Mouse (Mus musculus) thymus, postnatal 4 days (tissue): ENCODE results near the gene Dynll2.
"Not testable (repeated sequence)": the region's sequence is repeated elsewhere in the genome, so short reads cannot be mapped to it uniquely, and the experiment has no call there.

Source experiments
- DNase-seq: peaks from one replicate; pipeline ENCODE4 v3.0.0; 2021

The Dynll2 gene

GRCm38 (mm10) chr11:87986141-87986741, 1.1 kb downstream of the Dynll2 start:
- peak; percentile 69 for DNase-seq

DNA sequence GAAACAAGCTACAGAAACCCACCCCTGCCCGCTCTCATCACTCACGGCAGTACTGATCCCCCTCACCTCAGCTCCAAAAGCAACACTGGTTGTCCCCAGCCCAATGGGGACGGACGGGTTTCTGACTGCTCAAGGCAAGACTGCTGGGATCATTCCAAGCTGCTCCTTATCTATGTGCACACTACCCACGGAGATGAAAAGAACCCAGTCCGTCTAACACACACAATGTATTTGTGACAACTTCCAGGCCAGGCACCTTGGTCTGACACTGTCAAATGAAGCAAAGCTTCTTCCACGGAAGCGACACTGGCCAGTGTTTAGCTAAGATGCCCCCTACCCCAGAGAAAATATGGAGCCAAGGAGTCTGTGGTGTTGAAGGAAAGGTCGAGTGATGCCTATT, 1.7 kb downstream of the Dynll2 start:
- no peak for DNase-seq

DNA sequence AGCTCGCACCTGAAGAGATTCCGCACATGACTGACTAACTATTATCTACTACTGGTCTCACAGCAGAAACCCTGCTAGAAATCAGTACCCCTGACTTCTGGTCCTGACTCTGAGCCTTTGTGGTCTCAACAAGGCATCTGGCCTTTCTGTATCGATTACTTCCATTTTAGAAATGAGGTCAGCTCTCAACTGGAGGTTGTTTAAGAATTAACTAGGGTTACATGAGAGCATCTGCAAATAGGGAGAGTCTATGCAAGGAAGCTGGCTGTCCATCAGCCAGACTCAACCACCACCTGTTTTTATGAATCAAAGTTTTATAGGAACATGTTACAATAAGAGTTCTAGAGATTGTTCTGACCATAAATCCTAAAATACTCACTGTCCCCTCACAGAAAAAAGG, 2.8 kb downstream of the Dynll2 start:
- no peak for DNase-seq

DNA sequence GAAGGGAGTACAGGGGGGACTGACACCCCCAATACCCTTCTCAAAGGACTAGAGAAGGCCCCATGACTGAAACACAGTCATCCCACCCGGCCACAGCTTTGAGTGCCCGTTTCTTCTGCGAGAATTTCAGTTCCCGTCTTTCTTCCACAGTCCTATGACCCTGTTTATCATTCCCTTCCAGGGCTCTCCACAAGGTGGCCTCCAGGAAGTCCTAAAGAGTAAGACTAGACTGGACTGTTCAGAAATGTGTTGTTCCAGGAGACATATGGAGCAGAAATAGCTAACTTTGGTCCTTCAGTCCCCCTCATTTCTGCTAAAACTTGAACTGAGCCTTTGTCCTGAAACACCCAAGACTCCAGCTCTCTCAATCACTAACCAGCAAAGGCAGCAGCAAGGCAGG, 8.4 kb downstream of the Dynll2 start:
- DNase-seq: no peak

GRCm38 (mm10) chr11:87977021-87977420, 10.3 kb downstream of the Dynll2 start:
- DNase-seq: not testable (repeated sequence)

GRCm38 (mm10) chr11:87974477-87975181, 12.7 kb downstream of the Dynll2 start:
- peak; percentile 74 for DNase-seq

DNA sequence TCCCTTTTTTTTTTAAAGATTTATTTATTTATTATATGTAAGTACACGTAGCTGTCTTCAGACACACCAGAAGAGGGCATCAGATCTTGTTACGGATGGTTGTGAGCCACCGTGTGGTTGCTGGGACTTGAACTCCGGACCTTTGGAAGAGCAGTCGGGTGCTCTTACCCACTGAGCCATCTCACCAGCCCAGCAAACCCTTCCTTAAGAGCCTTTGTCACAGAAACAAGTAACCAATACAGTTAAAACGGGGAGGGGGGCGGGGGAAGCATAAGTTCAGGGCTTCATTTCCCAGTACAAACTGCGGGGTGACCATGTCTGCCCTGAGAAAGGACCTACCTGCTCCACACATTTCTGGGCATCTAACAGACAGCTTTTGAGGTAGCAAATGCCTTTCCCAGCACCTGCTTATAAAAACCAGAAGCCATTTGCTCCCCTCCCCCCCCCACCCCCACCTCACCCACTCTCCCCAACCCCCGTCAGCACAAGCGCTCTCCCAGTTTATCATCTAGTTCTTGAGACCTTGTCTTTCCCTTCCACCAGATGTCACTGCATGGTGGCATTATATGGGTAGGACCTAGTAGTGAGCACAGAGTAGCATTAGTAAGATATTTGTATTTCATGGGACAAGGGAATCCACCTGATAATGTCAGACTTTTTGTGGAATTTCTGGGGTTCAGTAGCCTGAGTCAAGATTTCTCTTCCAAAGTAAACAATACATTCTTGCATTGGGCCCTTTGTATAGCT, 13.6 kb downstream of the Dynll2 start:
- no peak for DNase-seq

GRCm38 (mm10) chr11:87972829-87973228, 14.5 kb downstream of the Dynll2 start:
- DNase-seq: no peak

DNA sequence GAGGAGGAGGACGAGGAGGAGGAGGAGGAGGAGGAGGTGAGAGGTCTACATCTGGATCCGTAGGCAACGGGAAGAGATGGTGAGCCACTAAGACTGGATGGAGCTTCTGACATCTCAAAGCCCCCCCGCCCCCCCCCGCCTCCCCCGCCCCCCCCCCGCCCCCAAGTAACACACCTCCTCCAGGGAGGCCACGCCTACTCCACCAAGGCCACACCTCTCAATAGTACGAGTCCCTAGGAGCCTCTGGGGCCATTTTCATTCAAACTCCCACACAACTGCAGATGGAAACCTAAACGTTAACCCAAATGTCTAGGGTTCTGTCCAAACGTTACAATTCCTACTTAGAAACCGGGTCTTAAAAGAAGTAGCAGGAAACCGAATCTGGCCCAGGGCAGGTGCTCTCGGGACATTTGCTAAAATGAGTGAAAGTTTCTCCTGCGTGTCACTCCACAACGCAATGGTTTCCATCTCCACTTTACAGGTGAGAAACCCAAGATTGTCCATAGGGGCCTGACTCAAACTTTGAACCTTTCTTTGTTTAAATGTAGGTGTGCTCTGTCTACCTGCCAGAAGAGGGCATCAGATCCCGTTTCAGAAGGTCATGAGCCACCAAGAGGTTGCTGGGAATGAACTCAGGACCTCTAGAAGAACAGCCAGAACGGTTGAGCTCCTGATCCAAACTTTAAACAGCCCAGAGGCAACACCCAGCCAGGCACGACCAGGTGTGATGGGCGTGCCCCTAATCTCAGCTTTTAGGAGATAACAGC, 18.8 kb downstream of the Dynll2 start:
- DNase-seq: peak; percentile 56

GRCm38 (mm10) chr11:87967692-87968289, 19.5 kb downstream of the Dynll2 start:
- peak; percentile 92 for DNase-seq

- peak; percentile 53 for DNase-seq
Observed at GRCm38 (mm10) chr11:87966214-87966613, 21.1 kb downstream of the Dynll2 start.

DNA sequence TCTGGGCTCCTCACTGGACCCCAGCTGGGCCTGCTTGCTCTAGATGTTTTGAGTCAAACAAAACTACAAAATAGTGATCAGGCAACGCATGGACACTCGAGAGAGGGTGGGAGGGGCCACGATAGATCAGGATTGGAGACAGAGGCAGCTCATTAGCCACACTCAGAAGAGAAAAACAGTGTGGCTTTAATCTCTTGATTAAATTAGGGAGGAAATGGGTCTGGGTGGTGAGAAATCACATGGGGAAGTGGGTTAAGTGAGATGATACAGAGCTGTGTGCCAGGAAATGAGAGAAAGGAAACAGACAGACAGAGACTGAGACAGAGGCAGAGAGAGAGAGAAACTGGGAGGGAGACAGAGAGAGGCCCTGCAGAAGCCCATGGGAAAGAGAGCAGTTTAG, 22.0 kb downstream of the Dynll2 start:
- no peak for DNase-seq

DNA sequence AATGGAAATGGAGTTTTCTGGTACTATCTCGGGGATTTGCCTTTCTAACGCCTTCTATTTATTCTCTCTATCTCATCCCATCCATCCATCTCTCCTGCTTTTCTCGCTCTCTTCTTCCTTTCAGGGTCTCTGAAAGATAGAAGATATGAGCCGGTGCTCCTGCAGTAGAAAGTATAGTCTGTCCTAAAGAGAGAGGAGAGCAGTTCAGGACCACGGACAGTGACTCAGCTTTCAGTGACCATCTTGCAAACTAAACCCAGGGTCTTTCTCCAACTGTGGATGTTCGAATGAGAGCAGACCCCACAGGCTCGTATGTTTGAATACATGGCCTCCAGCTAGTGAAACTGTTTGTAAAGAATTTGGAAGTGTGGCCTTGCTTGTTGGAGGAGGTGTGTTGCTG, 30.3 kb downstream of the Dynll2 start:
- DNase-seq: peak; percentile 51

DNA sequence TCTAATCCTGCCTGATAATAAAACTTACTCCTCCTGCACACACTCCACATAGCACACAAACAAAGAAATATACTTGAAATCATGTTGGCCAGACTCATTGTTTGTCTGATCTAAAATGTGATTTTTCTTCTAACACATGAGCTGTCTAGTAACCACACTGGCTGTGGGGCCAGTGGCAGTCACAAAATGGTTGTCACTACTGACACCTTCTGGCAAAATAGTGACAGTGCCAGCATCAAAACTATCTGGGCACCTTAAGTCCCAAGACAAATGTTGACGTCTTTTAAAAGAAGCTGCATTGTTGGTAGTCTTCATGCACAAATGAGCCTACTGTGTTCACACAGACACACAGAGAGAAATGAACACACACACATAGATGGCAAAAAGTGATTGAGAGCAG, 32.2 kb downstream of the Dynll2 start:
- DNase-seq: no peak

DNA sequence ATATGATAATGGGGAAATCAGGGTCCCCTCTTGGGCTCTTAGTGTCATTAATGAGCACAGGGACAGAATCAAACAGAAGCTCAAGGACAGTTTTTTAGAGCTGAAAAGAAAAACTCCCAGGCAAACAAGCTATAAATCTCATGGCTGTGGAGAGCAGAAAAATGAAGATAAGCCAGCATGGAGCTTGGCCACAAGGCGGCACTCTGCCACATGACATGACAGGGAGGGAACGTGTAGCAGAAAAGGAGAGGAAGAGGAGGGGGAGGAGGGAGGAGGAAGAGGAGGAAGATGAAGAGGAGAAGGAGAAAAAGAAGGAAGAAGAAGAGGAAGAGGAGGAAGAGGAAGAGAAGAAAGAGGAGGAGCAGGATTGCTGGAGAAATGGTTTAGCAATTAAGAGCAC, 37.3 kb downstream of the Dynll2 start:
- DNase-seq: peak; percentile 54

DNA sequence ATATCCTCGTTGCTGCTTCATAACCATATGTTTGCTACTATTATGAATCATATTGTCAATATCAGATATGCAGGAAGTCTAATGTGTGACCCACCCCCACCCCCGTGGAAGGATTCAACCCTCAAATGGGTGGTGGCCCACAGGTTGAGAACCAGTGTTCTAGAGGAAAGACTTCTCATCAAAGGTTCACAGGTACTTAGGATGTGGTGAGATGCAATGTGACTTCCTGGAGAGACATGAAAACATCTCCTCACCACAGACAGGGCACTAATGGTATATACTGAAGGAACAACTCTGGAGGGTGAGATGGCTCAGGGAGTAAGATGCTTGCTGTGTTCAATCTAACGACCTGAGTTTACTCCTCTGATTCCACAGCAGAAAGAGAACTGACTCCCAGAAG, 51.9 kb downstream of the Dynll2 start:
- DNase-seq: no peak

DNA sequence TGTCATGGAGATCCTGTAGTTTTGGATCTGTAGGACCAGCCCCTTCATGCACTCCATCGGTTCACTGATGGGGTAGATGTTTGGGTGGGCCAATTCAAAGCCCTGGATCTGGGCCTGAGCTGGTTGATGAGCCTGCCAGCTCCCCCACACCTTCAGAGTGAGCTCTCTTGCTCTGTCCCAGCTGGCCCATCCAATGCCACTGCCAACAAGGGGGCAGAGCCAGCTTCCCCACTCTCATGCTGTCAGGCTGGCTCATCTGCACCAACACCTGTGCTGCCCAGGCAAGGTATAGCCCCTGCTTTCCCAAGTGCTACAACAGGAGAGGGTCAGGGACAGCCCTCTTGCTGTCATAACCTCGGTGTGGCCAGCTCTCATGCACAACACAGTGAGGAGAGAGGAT, 53.6 kb downstream of the Dynll2 start:
- no peak for DNase-seq

DNA sequence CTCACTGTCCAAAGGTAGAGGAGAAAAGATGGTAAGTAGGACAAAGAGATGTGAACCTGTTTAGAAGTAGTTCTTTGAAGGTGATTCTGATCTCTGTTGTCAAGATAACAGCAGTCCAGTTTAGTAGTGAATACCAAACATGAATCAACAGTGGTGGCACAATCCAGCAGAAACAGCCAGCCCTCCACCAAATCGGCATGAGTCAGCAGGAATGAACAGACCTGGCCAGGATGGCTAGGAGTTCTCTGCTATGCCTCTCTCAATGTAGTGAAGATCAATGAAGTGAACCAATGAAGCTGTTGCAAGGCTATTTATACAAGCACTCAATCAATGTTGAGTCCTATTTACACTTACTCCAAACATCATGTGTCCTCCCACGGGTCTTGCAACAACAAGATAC, 57.0 kb downstream of the Dynll2 start:
- DNase-seq: no peak
